Mouse (Mus musculus) MEL (cell line): ENCODE data around the gene Kcnab1. TPM values are rescaled to one million over a fixed set of nuclear protein-coding genes. Genes with fewer than 3 reads are reported as not detected.

Experiments used
- DNase-seq: peaks from one replicate; pipeline ENCODE4 v3.0.0; 2011; ENCODE audit warnings: low read depth, low spot score
- H3K27ac ChIP-seq: 2 replicates; pipeline ENCODE4 v1.5.1; 2012; ENCODE audit warnings: low read depth, mild to moderate bottlenecking, control low read depth, low read length, moderate library complexity; ENCODE audit not compliant: control insufficient read depth
- H3K27me3 ChIP-seq, 2 experiments: fragments of 150-350 bp in 1 of 2; sonication (generic) in 1 of 2; 2 replicates each; pipeline ENCODE4 v1.6.1; 2012; ENCODE audit warnings: low read length in 2 of 2, mild to moderate bottlenecking in 2 of 2, improper control_type of control experiment in 1 of 2, moderate library complexity in 1 of 2; ENCODE audit not compliant: insufficient read depth in 2 of 2, control insufficient read depth in 1 of 2
- H3K36me3 ChIP-seq, 2 experiments: 2 replicates each; pipeline ENCODE4 v1.6.1; 2012 to 2014; ENCODE audit warnings: low read length in 2 of 2, improper control_type of control experiment in 1 of 2, inconsistent platforms in 1 of 2, mild to moderate bottlenecking in 1 of 2; ENCODE audit not compliant: insufficient read depth in 2 of 2, control insufficient read depth in 1 of 2
- H3K4me1 ChIP-seq, 2 experiments: fragments of 150-350 bp in 1 of 2; sonication (generic) in 1 of 2; 2 replicates each; pipeline ENCODE4 v1.6.1; 2012; ENCODE audit warnings: low read length in 2 of 2, improper control_type of control experiment in 1 of 2, mild to moderate bottlenecking in 1 of 2; ENCODE audit not compliant: insufficient read depth in 2 of 2, control insufficient read depth in 1 of 2
- H3K4me3 ChIP-seq, 2 experiments: fragments of 150-350 bp in 1 of 2; sonication (generic) in 1 of 2; 2 replicates each; pipeline ENCODE4 v1.5.1; 2012; ENCODE audit warnings: low read depth in 2 of 2, low read length in 2 of 2, mild to moderate bottlenecking in 2 of 2, moderate library complexity in 2 of 2, control low read depth in 1 of 2, improper control_type of control experiment in 1 of 2; ENCODE audit not compliant: control insufficient read depth in 1 of 2, insufficient read depth in 1 of 2
- H3K79me2 ChIP-seq: 2 replicates; pipeline ENCODE4 v1.6.1; 2012; ENCODE audit warnings: mild to moderate bottlenecking, low read length, moderate library complexity; ENCODE audit not compliant: control insufficient read depth, poor library complexity, insufficient read depth
- H3K9ac ChIP-seq: 2 replicates; pipeline ENCODE4 v1.6.1; 2012; ENCODE audit warnings: low read depth, mild to moderate bottlenecking, control low read depth, low read length, moderate library complexity; ENCODE audit not compliant: control insufficient read depth, poor library complexity, severe bottlenecking
- H3K9me3 ChIP-seq: fragments of 150-350 bp; sonication (generic); replicated peaks from 2 replicates; pipeline ENCODE4 v1.6.1; 2012; ENCODE audit warnings: mild to moderate bottlenecking, low read length, improper control_type of control experiment, moderate library complexity; ENCODE audit not compliant: insufficient read depth
- BHLHE40 ChIP-seq: IDR thresholded peaks from 2 replicates; pipeline ENCODE4 v1.6.1; 2012; ENCODE audit warnings: low read depth, mild to moderate bottlenecking, inconsistent platforms, low read length, improper control_type of control experiment, borderline replicate concordance
- CHD2 ChIP-seq: IDR thresholded peaks from 2 replicates; pipeline ENCODE4 v1.6.1; 2011; ENCODE audit warnings: low read length, improper control_type of control experiment
- CTCF ChIP-seq, 3 experiments: IDR thresholded peaks in 2 of 3; conservative IDR thresholded peaks in 1 of 3; 2 replicates each; pipeline ENCODE4 v1.5.1; 2011 to 2012; ENCODE audit warnings: low read length in 3 of 3, low read depth in 2 of 3, mild to moderate bottlenecking in 2 of 3, improper control_type of control experiment in 1 of 3, inconsistent platforms in 1 of 3, mixed read lengths in 1 of 3, moderate library complexity in 1 of 3; ENCODE audit not compliant: control insufficient read depth in 1 of 3, insufficient read depth in 1 of 3, poor library complexity in 1 of 3, severe bottlenecking in 1 of 3
- E2F4 ChIP-seq: IDR thresholded peaks from 2 replicates; pipeline ENCODE4 v1.6.1; 2011; ENCODE audit warnings: low read depth, low read length, improper control_type of control experiment, borderline replicate concordance
- GABPA ChIP-seq: IDR thresholded peaks from 2 replicates; pipeline ENCODE4 v1.6.1; 2012; ENCODE audit warnings: low read depth, mild to moderate bottlenecking, inconsistent platforms, low read length, improper control_type of control experiment, moderate library complexity
- HCFC1 ChIP-seq: IDR thresholded peaks from 2 replicates; pipeline ENCODE4 v1.6.1; 2012; ENCODE audit warnings: low read depth, mild to moderate bottlenecking, inconsistent platforms, low read length, improper control_type of control experiment, moderate library complexity
- MAX ChIP-seq: IDR thresholded peaks from 2 replicates; pipeline ENCODE4 v1.6.1; 2011; ENCODE audit warnings: low read length, improper control_type of control experiment
- MAZ ChIP-seq: IDR thresholded peaks from 2 replicates; pipeline ENCODE4 v1.6.1; 2012; ENCODE audit warnings: low read depth, mild to moderate bottlenecking, inconsistent platforms, low read length, improper control_type of control experiment
- MYB ChIP-seq: IDR thresholded peaks from 2 replicates; pipeline ENCODE4 v1.6.1; 2011; ENCODE audit warnings: mild to moderate bottlenecking, low read depth, low read length, improper control_type of control experiment
- MYC ChIP-seq: IDR thresholded peaks from 2 replicates; pipeline ENCODE4 v1.6.1; 2011; ENCODE audit warnings: low read depth, mild to moderate bottlenecking, low read length, improper control_type of control experiment, moderate library complexity
- NELFE ChIP-seq: IDR thresholded peaks from 2 replicates; pipeline ENCODE4 v1.6.1; 2011; ENCODE audit warnings: low read depth, low read length, improper control_type of control experiment
- NRF1 ChIP-seq: IDR thresholded peaks from 2 replicates; pipeline ENCODE4 v1.6.1; 2014; ENCODE audit warnings: low read depth, mild to moderate bottlenecking, inconsistent platforms, low read length, improper control_type of control experiment, moderate library complexity; ENCODE audit not compliant: poor library complexity, insufficient read depth, severe bottlenecking
- POLR2AphosphoS2 ChIP-seq: IDR thresholded peaks from 2 replicates; pipeline ENCODE4 v1.6.1; 2011; ENCODE audit warnings: low read length, improper control_type of control experiment
- RCOR1 ChIP-seq: IDR thresholded peaks from 2 replicates; pipeline ENCODE4 v1.6.1; 2012; ENCODE audit warnings: low read depth, mild to moderate bottlenecking, inconsistent platforms, low read length, improper control_type of control experiment
- SMC3 ChIP-seq: IDR thresholded peaks from 2 replicates; pipeline ENCODE4 v1.6.1; 2011; ENCODE audit warnings: low read depth, low read length, improper control_type of control experiment
- TBP ChIP-seq: IDR thresholded peaks from 2 replicates; pipeline ENCODE4 v1.8.0; 2011; ENCODE audit warnings: low read depth, low read length, improper control_type of control experiment
- TCF12 ChIP-seq: IDR thresholded peaks from 2 replicates; pipeline ENCODE4 v1.6.1; 2014; ENCODE audit warnings: low read depth, mild to moderate bottlenecking, inconsistent platforms, low read length, improper control_type of control experiment, moderate library complexity
- UBTF ChIP-seq: IDR thresholded peaks from 2 replicates; pipeline ENCODE4 v1.6.1; 2012; ENCODE audit warnings: low read depth, mild to moderate bottlenecking, inconsistent platforms, low read length, improper control_type of control experiment, moderate library complexity, borderline replicate concordance; ENCODE audit not compliant: insufficient read depth
- USF1 ChIP-seq: IDR thresholded peaks from 2 replicates; pipeline ENCODE4 v1.6.1; 2014; ENCODE audit warnings: low read depth, mild to moderate bottlenecking, inconsistent platforms, low read length, improper control_type of control experiment, moderate library complexity
- USF2 ChIP-seq, 2 experiments: IDR thresholded peaks; 2 replicates each; pipeline ENCODE4 v1.6.1; 2011 to 2012; ENCODE audit warnings: improper control_type of control experiment in 2 of 2, low read length in 2 of 2, borderline replicate concordance in 1 of 2, inconsistent platforms in 1 of 2, low read depth in 1 of 2, mild to moderate bottlenecking in 1 of 2; ENCODE audit not compliant: insufficient read depth in 1 of 2
- ZC3H11A ChIP-seq: IDR thresholded peaks from 2 replicates; pipeline ENCODE4 v1.6.1; 2012; ENCODE audit warnings: low read depth, mild to moderate bottlenecking, inconsistent platforms, low read length, improper control_type of control experiment
- ZKSCAN1 ChIP-seq: IDR thresholded peaks from 2 replicates; pipeline ENCODE4 v1.6.1; 2012; ENCODE audit warnings: low read depth, mild to moderate bottlenecking, inconsistent platforms, low read length, improper control_type of control experiment, moderate library complexity
- ZNF384 ChIP-seq: IDR thresholded peaks from 2 replicates; pipeline ENCODE4 v1.6.1; 2012; ENCODE audit warnings: low read depth, mild to moderate bottlenecking, inconsistent platforms, low read length, improper control_type of control experiment
- polyA plus RNA-seq, 2 experiments: library from polyadenylated mRNA; stranded (reverse) in 1 of 2; unstranded in 1 of 2; fragments of >175 nt in 1 of 2; fragments of >200 nt in 1 of 2; gene quantifications; 2 replicates each; pipeline versions ENCODE4 v1.2.1 to v1.2.4; 2012; ENCODE audit warnings: low replicate concordance in 2 of 2, low read depth in 1 of 2; ENCODE audit not compliant: insufficient read length in 2 of 2, insufficient read depth in 1 of 2, missing spikeins in 1 of 2
- total RNA-seq: library from RNA; depleted of rRNA; stranded (reverse); fragments of 300-350 nt; gene quantifications from 2 replicates; pipeline ENCODE4 v1.2.3, GENCODE M21; 2012

The Kcnab1 gene
- total and polyA plus RNA-seq, 3 experiments: 0.06 to 0.08 TPM; not detected in 1

DNA sequence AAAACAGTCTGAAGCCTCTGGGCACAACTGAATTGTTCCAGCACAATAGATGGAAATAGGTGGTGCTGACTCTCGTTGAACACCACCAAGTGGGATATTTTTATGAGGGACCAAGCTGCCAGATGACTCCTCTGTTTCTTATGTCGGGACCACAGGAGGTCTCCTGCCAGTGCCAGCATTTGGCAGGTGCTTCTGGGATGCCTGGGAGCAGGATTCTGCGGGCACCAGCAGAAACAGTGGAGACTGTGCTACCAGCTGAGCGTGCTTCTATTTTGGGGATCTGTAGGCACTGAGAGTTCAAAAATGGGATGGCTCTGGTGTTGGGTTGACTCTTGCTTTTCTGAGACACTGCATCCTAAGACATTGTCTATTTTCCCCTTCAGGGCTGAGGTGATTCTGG lies 190.0 kb downstream of the Kcnab1 start:
- TF ChIP-seq USF1: no peak
- TF ChIP-seq RCOR1: no peak
- TF ChIP-seq NELFE: no peak
- TF ChIP-seq NRF1: no peak
- no peak for TF ChIP-seq MAX
- TF ChIP-seq CTCF (IDR thresholded peaks at IDR 0.05 in 2 of 3, conservative IDR thresholded peaks at IDR 0.05 in 1 of 3; ENCODE audit: control insufficient read depth in 1 of 3, insufficient read depth in 1 of 3, low read depth in 2 of 3, low read length in 3 of 3, poor library complexity in 1 of 3, severe bottlenecking in 1 of 3): no peak
- TF ChIP-seq SMC3: no peak
- TF ChIP-seq MYB: no peak
- no peak for TF ChIP-seq MYC
- no peak for TF ChIP-seq CHD2
- TF ChIP-seq ZKSCAN1: no peak
- TF ChIP-seq BHLHE40: no peak
- Histone ChIP-seq H3K27me3 (no peaks in the 10 kb centered on the region; a peak in 1 of 4 replicates), H3K27ac (no peak overlapping the region), H3K9ac (no peak overlapping the region), H3K4me3 (no peak overlapping the region), H3K9me3 (no peaks in the 10 kb centered on the region), H3K79me2 (no peaks in the 10 kb centered on the region), H3K36me3 (no peaks in the 10 kb centered on the region), H3K4me1 (no peaks in the 10 kb centered on the region)
- DNase-seq: no peak

DNA sequence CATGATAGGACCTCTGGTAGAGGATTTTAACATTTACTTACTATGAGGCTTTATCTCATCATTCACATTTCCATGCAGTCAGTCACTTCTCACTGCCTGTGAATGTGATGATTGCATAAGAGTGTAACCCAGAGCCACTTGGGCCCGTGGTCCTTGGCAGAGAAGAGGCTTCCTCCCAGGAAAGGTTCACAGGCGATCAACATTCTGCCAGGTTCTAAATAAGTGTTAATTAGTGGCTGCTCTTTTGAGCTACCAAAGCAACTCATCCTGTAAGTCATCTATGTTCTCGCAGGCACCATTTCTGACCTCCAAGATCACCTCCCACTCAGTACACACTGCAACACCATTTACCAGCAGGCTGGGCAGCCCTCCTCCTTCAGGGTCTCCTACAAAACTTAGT lies 192.3 kb downstream of the Kcnab1 start:
- H3K9me3 ChIP-seq: no peaks in the 10 kb centered on the region
- TF ChIP-seq UBTF (no peak), MAZ (no peak), RCOR1 (no peak), MYC (no peak), TBP (no peak), GABPA (no peak), ZC3H11A (no peak), ZKSCAN1 (no peak), TCF12 (no peak), BHLHE40 (no peak), ZNF384 (no peak), USF1 (no peak), POLR2AphosphoS2 (no peak), CHD2 (no peak), SMC3 (no peak), NRF1 (no peak), USF2 (IDR thresholded peaks at IDR 0.05; ENCODE audit: borderline replicate concordance in 1 of 2, insufficient read depth in 1 of 2, low read depth in 1 of 2, low read length in 2 of 2) (no peak), HCFC1 (no peak), E2F4 (no peak)
- TF ChIP-seq, all 39 proteins: peak for 0
- no peaks in the 10 kb centered on the region for H3K4me1 ChIP-seq

More for the DNA sequence above, 192.3 kb downstream of the Kcnab1 start:
- no peak for DNase-seq
- Histone ChIP-seq H3K27me3 (no peaks in the 10 kb centered on the region; a peak in 1 of 4 replicates), H3K27ac (no peak overlapping the region), H3K79me2 (no peaks in the 10 kb centered on the region), H3K4me3 (no peak overlapping the region), H3K36me3 (no peaks in the 10 kb centered on the region), H3K9ac (no peak overlapping the region)
